Mouse (Mus musculus) heart, adult 18-20 months (tissue): ENCODE measurements around the gene Slc50a1. TPM values are rescaled to one million over a fixed set of nuclear protein-coding genes. Genes with fewer than 3 reads are reported as not detected.
A peak's percentile ranks its signal among the peaks of the same experiment; 100 is the strongest.

Experiments
- DNase-seq, 2 experiments: peaks; one replicate each; pipeline ENCODE4 v3.0.0; 2021 to 2022; ENCODE audit warnings: mixed read lengths in 1 of 2
- microRNA-seq, 2 experiments: library from miRNA; unstranded; fragments of <30 nt; microRNA quantifications; one replicate each; pipeline ENCODE4 v1.2.0; 2022
- total RNA-seq, 2 experiments: library from RNA; stranded (reverse); gene quantifications; 2 replicates each; pipeline ENCODE4 v1.2.3; 2021

Slc50a1 gene
- total RNA-seq, 2 experiments from 2014 or later = 15.6 to 21.6 TPM

GRCm38 (mm10) chr3:89231772-89232275 is 38.5 kb downstream of the Slc50a1 start:
- no peak for DNase-seq

- DNase-seq = no peak
These were observed 39.0 kb downstream of the Slc50a1 start for GRCm38 (mm10) chr3:89231345-89231744.

GRCm38 (mm10) chr3:89230561-89230960 is 39.8 kb downstream of the Slc50a1 start:
- no peak for DNase-seq

- no peak for DNase-seq
These were observed 41.1 kb downstream of the Slc50a1 start for GRCm38 (mm10) chr3:89229276-89229675.

- no peak for DNase-seq
These were observed 41.5 kb downstream of the Slc50a1 start, which contains the start of gene Muc1 for GRCm38 (mm10) chr3:89228836-89229235. Gene Muc1, plus strand, starts transcription at chr3:89229057.

GRCm38 (mm10) chr3:89228180-89228549 is 42.2 kb downstream of the Slc50a1 start:
- peak; percentile 89 to 95 for DNase-seq

GRCm38 (mm10) chr3:89227307-89228179 is 42.8 kb downstream of the Slc50a1 start:
- peak; percentile 85 to 88 for DNase-seq

GRCm38 (mm10) chr3:89226900-89227299 is 43.5 kb downstream of the Slc50a1 start, which contains the start of gene Mtx1:
Gene Mtx1, minus strand, starts transcription at chr3:89227088.
- no peak for DNase-seq

- DNase-seq = no peak
These were observed 44.0 kb downstream of the Slc50a1 start for GRCm38 (mm10) chr3:89226361-89226760.

GRCm38 (mm10) chr3:89225918-89226317 is 44.5 kb downstream of the Slc50a1 start:
- DNase-seq = no peak

GRCm38 (mm10) chr3:89225321-89225815 is 45.0 kb downstream of the Slc50a1 start:
- no peak for DNase-seq

- no peak for DNase-seq
These were observed 45.6 kb downstream of the Slc50a1 start for GRCm38 (mm10) chr3:89224796-89225195.

- DNase-seq = no peak
These were observed 49.2 kb downstream of the Slc50a1 start for GRCm38 (mm10) chr3:89221167-89221566.

GRCm38 (mm10) chr3:89219546-89219945 is 50.8 kb downstream of the Slc50a1 start:
- no peak for DNase-seq

GRCm38 (mm10) chr3:89218271-89218670 is 52.1 kb downstream of the Slc50a1 start:
- DNase-seq = no peak

Small RNA genes within 50 kb of the gene (microRNA-seq; reads per million reads assigned to microRNA genes)
- gene Mir92b = 62.4 to 75.1 reads per million in 2 experiments

Other genes starting within 250 kb of the Slc50a1 start
- gene Rusc1, start 177.3 kb downstream of the Slc50a1 start, total RNA-seq = 10 to 100 TPM; 25.9 to 30.0 TPM
- gene Gm43738, start 169.5 kb downstream of the Slc50a1 start, total RNA-seq = not detected
- gene Fdps, start 168.6 kb downstream of the Slc50a1 start, total RNA-seq = 10 to 100 TPM; 24.2 to 25.6 TPM
- not detected for gene Pklr, start 134.4 kb downstream of the Slc50a1 start, total RNA-seq
- gene Hcn3, start 110.4 kb downstream of the Slc50a1 start, total RNA-seq = under 1 TPM; 0.30 to 0.62 TPM
- gene Clk2, start 105.8 kb downstream of the Slc50a1 start, total RNA-seq = 10 to 100 TPM; 14.3 to 17.8 TPM
- gene Scamp3, start 93.1 kb downstream of the Slc50a1 start, total RNA-seq = 10 to 100 TPM; 46.2 to 50.2 TPM
- gene Fam189b, start 87.4 kb downstream of the Slc50a1 start, total RNA-seq = 1 to 10 TPM; 3.7 to 4.7 TPM
- gene Gba, start 67.6 kb downstream of the Slc50a1 start, total RNA-seq = 10 to 100 TPM; 18.3 to 19.6 TPM
- 1 to 10 TPM; 2.8 to 5.8 TPM for gene Thbs3, start 55.4 kb downstream of the Slc50a1 start, total RNA-seq
- 10 to 100 TPM; 60.3 to 61.5 TPM for gene Mtx1, start 43.5 kb downstream of the Slc50a1 start, total RNA-seq
- 1 to 10 TPM in 1 of 2 experiments, under 1 TPM in 1; 0.40 to 2.1 TPM for gene Muc1, start 41.5 kb downstream of the Slc50a1 start, total RNA-seq
- gene Krtcap2, start 24.6 kb downstream of the Slc50a1 start, total RNA-seq = 10 to 100 TPM; 64.8 to 89.2 TPM
- under 1 TPM; 0.37 to 0.98 TPM for gene Trim46, start 24.3 kb downstream of the Slc50a1 start, total RNA-seq
- gene Dpm3, start 11.2 kb downstream of the Slc50a1 start, total RNA-seq = 10 to 100 TPM; 54.1 to 54.7 TPM
- gene Efna1, start 10.6 kb upstream of the Slc50a1 start, total RNA-seq = 10 to 100 TPM; 22.5 to 23.8 TPM
- gene Efna3, start 52.4 kb upstream of the Slc50a1 start, total RNA-seq = not detected
- gene Efna4, start 67.5 kb upstream of the Slc50a1 start, total RNA-seq = under 1 TPM in 1 of 2 experiments, not detected in 1; 0.28 TPM
- gene Adam15, start 79.4 kb upstream of the Slc50a1 start, total RNA-seq = 10 to 100 TPM; 45.5 to 47.0 TPM
- not detected for gene Dcst2, start 91.4 kb upstream of the Slc50a1 start, total RNA-seq
- not detected for gene Dcst1, start 94.7 kb upstream of the Slc50a1 start, total RNA-seq
- 10 to 100 TPM; 21.3 to 23.3 TPM for gene Zbtb7b, start 124.2 kb upstream of the Slc50a1 start, total RNA-seq
- gene Lenep, start 132.2 kb upstream of the Slc50a1 start, total RNA-seq = 1 to 10 TPM in 1 of 2 experiments, not detected in 1; 1.0 TPM
- 10 to 100 TPM; 59.5 to 63.8 TPM for gene Flad1, start 141.3 kb upstream of the Slc50a1 start, total RNA-seq
- gene Cks1b, start 147.8 kb upstream of the Slc50a1 start, total RNA-seq = 1 to 10 TPM; 4.6 to 4.8 TPM
- gene Shc1, start 147.9 kb upstream of the Slc50a1 start, total RNA-seq = 10 to 100 TPM; 33.2 to 36.1 TPM
- gene Pygo2, start 159.6 kb upstream of the Slc50a1 start, total RNA-seq = 10 to 100 TPM; 15.3 to 17.0 TPM
- gene Pbxip1, start 166.1 kb upstream of the Slc50a1 start, total RNA-seq = 10 to 100 TPM; 70.0 to 76.0 TPM
- gene Pmvk, start 184.0 kb upstream of the Slc50a1 start, total RNA-seq = 1 to 10 TPM; 8.4 to 8.8 TPM
- gene Kcnn3, start 249.6 kb upstream of the Slc50a1 start, total RNA-seq = 1 to 10 TPM; 1.5 to 2.0 TPM